Mouse (Mus musculus) liver, embryonic 12.5 days (tissue): ENCODE measurements around the gene Scn11a. TPM values are rescaled to one million over a fixed set of nuclear protein-coding genes. Genes with fewer than 3 reads are reported as not detected.
A peak's percentile ranks its signal among the peaks of the same experiment; 100 is the strongest.

Source experiments
- ATAC-seq: fragments of 200-750 bp; cut with Nextera tagmentation; 2 replicates; pipeline ENCODE4 v1.8.0; 2017; ENCODE audit warnings: moderate number of reproducible peaks, mild to moderate bottlenecking, moderate library complexity
- H3K27ac ChIP-seq: fragments of 300-500 bp; sonication (generic); 2 replicates; pipeline ENCODE4 v1.5.1; 2016; ENCODE audit warnings: mild to moderate bottlenecking
- H3K27me3 ChIP-seq: fragments of 300-500 bp; sonication (generic); replicated peaks from 2 replicates; pipeline ENCODE4 v1.6.1; 2016; ENCODE audit warnings: mild to moderate bottlenecking, moderate library complexity
- H3K36me3 ChIP-seq: fragments of 300-500 bp; sonication (generic); 2 replicates; pipeline ENCODE4 v1.6.1; 2016; ENCODE audit warnings: mild to moderate bottlenecking, moderate library complexity
- H3K4me1 ChIP-seq: fragments of 300-500 bp; sonication (generic); 2 replicates; pipeline ENCODE4 v1.6.1; 2016
- H3K4me2 ChIP-seq: fragments of 300-500 bp; sonication (generic); 2 replicates; pipeline ENCODE4 v1.6.1; 2016; ENCODE audit warnings: mild to moderate bottlenecking, moderate library complexity
- H3K4me3 ChIP-seq: fragments of 300-500 bp; sonication (generic); 2 replicates; pipeline ENCODE4 v1.5.1; 2016; ENCODE audit warnings: mild to moderate bottlenecking, moderate library complexity
- H3K9ac ChIP-seq: fragments of 300-500 bp; sonication (generic); 2 replicates; pipeline ENCODE4 v1.6.1; 2016; ENCODE audit warnings: mild to moderate bottlenecking, moderate library complexity
- H3K9me3 ChIP-seq: fragments of 300-500 bp; sonication (generic); replicated peaks from 2 replicates; pipeline ENCODE4 v1.6.1; 2016; ENCODE audit warnings: mild to moderate bottlenecking, moderate library complexity
- WGBS: fragments of 180-500 bp; shearing (Covaris S2); methylation state at CpG from one replicate; pipeline ENCODE4 v1.1.7; 2016; ENCODE audit not compliant: insufficient replicate concordance; 5-methylcytosine and 5-hydroxymethylcytosine counted together
- polyA plus RNA-seq: library from polyadenylated mRNA; unstranded; fragments of >200 nt; fragmentation: Nextera tagmentation; extraction: Ambion mirVana; gene quantifications from 2 replicates; pipeline ENCODE4 v1.2.1, GENCODE M21; 2016

The Scn11a gene
- polyA plus RNA-seq, 1 experiment from 2014 or later = 0.04 TPM

DNA sequence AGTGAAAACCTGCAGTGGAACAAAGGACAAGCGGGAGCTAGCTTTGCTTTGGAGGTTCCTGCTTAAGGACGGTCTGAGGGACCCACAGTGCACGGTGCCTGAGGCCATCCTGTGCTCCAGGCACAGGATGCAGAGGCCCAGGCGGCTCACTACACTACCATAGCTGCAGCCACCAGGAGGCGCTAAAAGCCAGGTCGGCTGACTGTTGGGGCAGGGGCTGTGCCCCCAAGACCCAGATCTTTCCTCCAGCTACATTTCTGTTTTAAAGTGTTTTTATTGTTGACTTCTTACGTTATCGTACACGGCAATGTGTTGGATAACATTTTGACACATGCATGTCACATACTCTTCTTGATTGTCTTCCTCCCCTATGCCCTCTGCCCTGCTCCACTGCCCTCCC is 32.8 kb downstream of the Scn11a start:
- H3K4me2 ChIP-seq = no peak overlapping the region
- no peak overlapping the region for H3K27ac ChIP-seq
- H3K9ac ChIP-seq = no peak overlapping the region
- no peaks in the 10 kb centered on the region for H3K36me3 ChIP-seq
- no peak overlapping the region for H3K4me3 ChIP-seq
- no peaks in the 10 kb centered on the region for H3K27me3 ChIP-seq
- H3K4me1 ChIP-seq = peaks cover 6% of the 10 kb centered on the region; the same call in 1 of the 2 replicates
- no peaks in the 10 kb centered on the region for H3K9me3 ChIP-seq
- no peak for ATAC-seq
- WGBS = 58% methylated on average over 9 of the region's 9 CpGs

DNA sequence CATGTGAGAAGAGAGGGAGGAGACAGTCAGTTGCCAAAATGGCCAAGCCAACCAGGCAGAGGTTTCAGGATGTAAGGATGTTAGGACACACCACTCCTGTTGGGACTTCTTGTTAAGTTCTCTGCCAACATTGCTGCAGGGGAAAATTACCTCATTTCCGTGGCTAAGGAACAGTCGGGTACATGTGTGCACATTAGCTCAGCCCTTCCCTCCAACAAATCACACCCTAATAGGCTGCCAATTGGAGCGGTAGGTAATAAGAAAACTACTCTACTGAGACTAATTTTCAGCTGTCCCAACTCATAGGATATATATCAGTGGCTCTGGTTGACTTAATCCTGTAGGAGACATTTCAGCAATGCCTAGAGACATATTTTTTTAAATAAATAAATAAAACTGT is 44.4 kb downstream of the Scn11a start:
- Histone ChIP-seq H3K27me3 (no peaks in the 10 kb centered on the region), H3K4me3 (no peak overlapping the region), H3K9ac (no peak overlapping the region), H3K4me1 (no peaks in the 10 kb centered on the region), H3K27ac (no peak overlapping the region), H3K36me3 (no peaks in the 10 kb centered on the region), H3K9me3 (no peaks in the 10 kb centered on the region), H3K4me2 (no peak overlapping the region)
- WGBS = 69% methylated on average over 3 of the region's 3 CpGs
- ATAC-seq = no peak

DNA sequence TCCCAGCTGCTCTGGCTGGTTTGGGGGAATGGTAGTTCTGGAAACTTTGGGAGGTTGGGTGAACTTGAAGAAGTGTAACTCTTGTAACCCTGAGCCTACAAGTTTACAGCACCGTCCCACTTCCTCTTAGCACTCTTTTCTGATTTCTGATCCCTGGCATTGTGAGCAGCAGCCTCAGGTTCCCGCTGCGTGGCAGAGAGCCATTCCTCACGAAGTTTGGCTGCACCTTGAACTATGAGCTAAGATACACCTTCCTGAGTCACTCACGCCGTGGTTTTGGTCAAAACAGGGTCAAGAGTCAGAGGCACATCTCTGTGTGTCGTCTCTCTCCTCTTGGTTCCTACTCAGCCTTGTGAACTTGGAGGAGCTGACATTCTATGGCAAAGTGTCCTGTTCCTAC is 48.6 kb downstream of the Scn11a start:
- Histone ChIP-seq H3K27me3 (no peaks in the 10 kb centered on the region), H3K4me1 (no peaks in the 10 kb centered on the region), H3K9ac (no peak overlapping the region), H3K4me3 (no peak overlapping the region), H3K4me2 (no peak overlapping the region), H3K9me3 (no peaks in the 10 kb centered on the region), H3K27ac (no peak overlapping the region), H3K36me3 (no peaks in the 10 kb centered on the region)
- ATAC-seq = no peak
- WGBS = 66% methylated on average over 7 of the region's 7 CpGs

DNA sequence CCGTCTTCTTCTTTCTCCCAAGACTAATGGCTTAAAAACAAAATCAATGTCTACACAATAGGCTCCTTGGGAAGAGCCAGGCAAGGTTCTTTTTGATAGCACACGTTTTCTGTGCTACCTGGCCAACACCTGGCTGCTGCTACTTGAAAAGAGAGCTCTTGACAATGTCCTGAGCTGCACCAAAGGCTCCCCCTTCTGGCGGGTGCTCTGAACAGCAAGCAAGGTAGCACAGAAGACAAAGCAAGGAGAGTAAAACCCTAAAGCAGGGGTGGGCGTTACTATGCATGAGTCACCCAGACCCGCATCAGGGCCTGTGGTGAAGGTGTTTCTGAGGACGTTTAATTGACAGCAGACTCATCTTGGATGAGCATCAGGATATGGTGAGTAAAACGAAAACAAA is 56.7 kb downstream of the Scn11a start:
- no peak overlapping the region for H3K4me2 ChIP-seq
- no peaks in the 10 kb centered on the region for H3K9me3 ChIP-seq
- no peaks in the 10 kb centered on the region for H3K27me3 ChIP-seq
- no peak overlapping the region for H3K27ac ChIP-seq
- no peaks in the 10 kb centered on the region for H3K36me3 ChIP-seq
- no peak overlapping the region for H3K4me3 ChIP-seq
- no peak for ATAC-seq
- no peaks in the 10 kb centered on the region for H3K4me1 ChIP-seq
- no peak overlapping the region for H3K9ac ChIP-seq
- 23% methylated on average over 7 of the region's 7 CpGs for WGBS

DNA sequence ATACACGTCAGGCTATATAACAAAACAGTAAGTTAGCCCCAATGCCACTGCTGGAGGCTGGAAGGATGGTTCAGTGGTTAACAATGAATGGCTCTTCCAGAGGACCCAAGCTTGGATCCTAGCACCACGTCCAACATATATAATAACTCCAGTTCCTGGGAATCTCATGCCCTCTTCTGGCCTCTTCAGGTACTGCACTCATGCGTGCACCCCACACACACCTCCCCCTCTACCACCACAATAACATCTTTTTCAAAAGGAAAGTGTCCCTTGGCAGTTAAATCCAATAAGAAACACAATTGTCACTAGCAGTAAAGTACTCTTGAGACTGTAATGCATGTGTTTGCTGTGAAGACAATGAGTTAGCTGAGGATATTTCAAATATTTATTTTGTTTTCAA is 65.0 kb downstream of the Scn11a start:
- Histone ChIP-seq H3K4me1 (no peaks in the 10 kb centered on the region), H3K4me3 (no peak overlapping the region), H3K27me3 (no peaks in the 10 kb centered on the region), H3K9me3 (peaks cover 10% of the 10 kb centered on the region; the same call in 1 of the 2 replicates), H3K9ac (no peak overlapping the region), H3K4me2 (no peak overlapping the region), H3K27ac (no peak overlapping the region), H3K36me3 (no peaks in the 10 kb centered on the region)
- 76% methylated on average over 3 of the region's 3 CpGs for WGBS
- no peak for ATAC-seq

DNA sequence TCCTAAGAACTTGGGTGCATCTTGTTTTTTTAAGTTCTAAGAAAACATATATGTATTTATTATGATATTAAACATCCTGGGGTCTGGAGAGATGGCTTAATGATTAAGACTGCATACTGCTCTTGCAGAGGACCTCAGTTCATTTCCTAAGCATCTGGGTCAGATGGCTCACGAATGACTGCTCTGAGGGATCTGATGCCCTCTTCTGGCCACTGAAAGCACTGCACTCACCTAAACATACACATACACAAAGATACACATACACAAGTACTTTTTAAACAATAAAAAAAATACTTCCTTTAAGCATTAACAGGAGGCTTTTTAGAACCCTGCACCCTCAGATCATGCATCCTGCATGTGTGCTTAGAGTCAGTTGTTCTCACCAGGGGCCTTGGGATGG is 65.8 kb downstream of the Scn11a start:
- Histone ChIP-seq H3K27ac (no peak overlapping the region), H3K4me1 (no peaks in the 10 kb centered on the region), H3K9ac (no peak overlapping the region), H3K4me3 (no peak overlapping the region), H3K9me3 (peaks cover 10% of the 10 kb centered on the region; the same call in 1 of the 2 replicates), H3K36me3 (no peaks in the 10 kb centered on the region), H3K27me3 (no peaks in the 10 kb centered on the region), H3K4me2 (no peak overlapping the region)
- no peak for ATAC-seq
- 53% methylated on average over 1 of the region's 1 CpGs for WGBS

DNA sequence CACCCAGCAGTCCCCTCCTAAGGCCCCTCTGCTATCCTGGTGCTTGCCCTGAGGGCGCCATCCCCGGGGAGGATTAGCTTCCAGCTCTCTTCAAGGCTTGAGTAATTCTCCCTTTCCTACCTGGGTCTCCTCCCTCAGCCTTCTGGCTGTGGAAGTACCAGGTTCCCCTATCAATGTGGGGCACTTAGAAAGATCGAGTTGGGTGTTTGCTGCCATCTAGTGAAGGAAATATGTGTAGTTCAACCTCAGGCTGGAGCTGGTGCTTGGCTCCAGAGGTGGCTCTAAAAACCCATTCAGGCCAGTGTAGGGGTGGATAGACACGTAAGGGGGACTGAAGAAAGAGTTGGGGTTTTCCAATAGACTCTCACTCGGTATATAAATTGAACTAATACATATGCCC is 73.7 kb downstream of the Scn11a start:
- H3K9ac ChIP-seq = no peak overlapping the region
- H3K27me3 ChIP-seq = no peaks in the 10 kb centered on the region
- WGBS = 13% methylated on average over 5 of the region's 5 CpGs
- no peak overlapping the region for H3K27ac ChIP-seq
- no peak overlapping the region for H3K4me2 ChIP-seq
- H3K36me3 ChIP-seq = no peaks in the 10 kb centered on the region
- ATAC-seq = no peak
- no peaks in the 10 kb centered on the region for H3K4me1 ChIP-seq
- H3K4me3 ChIP-seq = no peak overlapping the region
- no peaks in the 10 kb centered on the region for H3K9me3 ChIP-seq

DNA sequence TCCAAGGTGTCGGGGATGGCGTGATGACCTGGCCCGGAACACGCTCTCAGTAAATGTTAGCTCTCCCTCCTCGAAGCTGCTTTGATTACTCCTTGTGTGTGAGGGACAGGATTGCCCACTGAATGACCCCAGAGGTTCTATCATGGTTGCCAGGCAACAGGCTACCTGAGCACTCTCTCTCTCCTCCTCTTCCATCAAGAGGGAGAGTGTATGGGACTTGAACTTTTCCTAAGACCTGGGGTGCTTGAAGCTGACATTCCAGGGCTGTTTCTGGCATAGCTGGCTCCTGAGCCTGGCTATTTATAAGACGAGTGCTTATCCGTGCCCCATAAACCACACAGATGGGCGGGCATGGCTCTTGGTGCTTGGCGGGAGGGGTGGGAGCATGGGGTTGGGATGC is 76.1 kb downstream of the Scn11a start:
- H3K4me2 ChIP-seq = no peak overlapping the region
- H3K27me3 ChIP-seq = no peaks in the 10 kb centered on the region
- WGBS = 59% methylated on average over 9 of the region's 9 CpGs
- peaks cover 4% of the 10 kb centered on the region; the same call in 1 of the 2 replicates for H3K4me1 ChIP-seq
- no peak overlapping the region for H3K4me3 ChIP-seq
- no peak overlapping the region for H3K27ac ChIP-seq
- no peaks in the 10 kb centered on the region for H3K9me3 ChIP-seq
- no peak overlapping the region for H3K9ac ChIP-seq
- ATAC-seq = no peak
- no peaks in the 10 kb centered on the region for H3K36me3 ChIP-seq

DNA sequence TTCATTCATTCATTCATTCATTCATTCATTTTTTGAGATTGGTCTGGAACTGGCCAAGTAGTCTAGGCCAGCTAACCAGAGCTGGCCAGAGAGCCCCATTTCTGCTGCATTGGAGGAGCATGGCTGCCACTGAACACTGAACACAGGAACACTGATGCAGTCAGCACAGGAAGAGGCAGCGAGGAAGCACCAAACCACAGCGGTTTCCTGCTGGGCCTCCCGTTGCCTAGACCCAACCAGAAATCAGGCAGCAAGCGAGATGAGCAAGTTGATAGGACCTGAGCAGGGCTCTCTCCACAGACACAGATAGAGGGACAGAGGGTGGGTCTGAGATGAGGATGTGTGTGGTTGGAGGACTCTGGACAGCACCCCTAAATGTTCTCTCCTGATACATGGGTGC is 81.4 kb downstream of the Scn11a start:
- 12% methylated on average over 4 of the region's 4 CpGs for WGBS
- H3K4me3 ChIP-seq = no peak overlapping the region
- peaks cover 13% of the 10 kb centered on the region; the same call in 1 of the 2 replicates for H3K4me1 ChIP-seq
- no peak overlapping the region for H3K4me2 ChIP-seq
- H3K9ac ChIP-seq = no peak overlapping the region
- no peak for ATAC-seq
- no peak overlapping the region for H3K27ac ChIP-seq
- no peaks in the 10 kb centered on the region for H3K36me3 ChIP-seq
- no peaks in the 10 kb centered on the region for H3K27me3 ChIP-seq
- H3K9me3 ChIP-seq = no peaks in the 10 kb centered on the region

DNA sequence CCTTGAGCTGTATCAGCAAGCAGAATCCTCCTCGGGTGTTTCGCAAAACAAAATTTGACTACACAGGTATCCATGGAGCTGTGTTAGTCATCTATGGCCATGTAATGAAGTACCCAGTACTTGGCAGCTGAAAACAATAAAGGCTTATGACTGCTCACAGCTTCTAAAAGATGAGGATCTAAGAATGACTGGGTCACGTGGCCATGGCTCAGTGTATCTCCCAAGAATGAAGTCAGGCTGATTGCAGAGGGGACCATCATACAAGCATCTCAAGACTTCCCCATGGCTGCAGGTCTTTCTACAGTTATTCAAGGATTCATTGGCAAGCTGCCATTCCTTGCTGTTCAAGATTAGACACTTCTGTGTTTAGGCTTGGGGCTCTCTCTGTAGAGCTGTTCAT is 81.9 kb downstream of the Scn11a start:
- Histone ChIP-seq H3K27me3 (no peaks in the 10 kb centered on the region), H3K9me3 (no peaks in the 10 kb centered on the region), H3K27ac (no peak overlapping the region), H3K9ac (no peak overlapping the region), H3K36me3 (no peaks in the 10 kb centered on the region), H3K4me3 (no peak overlapping the region), H3K4me1 (peaks cover 13% of the 10 kb centered on the region; the same call in 1 of the 2 replicates), H3K4me2 (no peak overlapping the region)
- WGBS = 56% methylated on average over 3 of the region's 3 CpGs
- no peak for ATAC-seq

DNA sequence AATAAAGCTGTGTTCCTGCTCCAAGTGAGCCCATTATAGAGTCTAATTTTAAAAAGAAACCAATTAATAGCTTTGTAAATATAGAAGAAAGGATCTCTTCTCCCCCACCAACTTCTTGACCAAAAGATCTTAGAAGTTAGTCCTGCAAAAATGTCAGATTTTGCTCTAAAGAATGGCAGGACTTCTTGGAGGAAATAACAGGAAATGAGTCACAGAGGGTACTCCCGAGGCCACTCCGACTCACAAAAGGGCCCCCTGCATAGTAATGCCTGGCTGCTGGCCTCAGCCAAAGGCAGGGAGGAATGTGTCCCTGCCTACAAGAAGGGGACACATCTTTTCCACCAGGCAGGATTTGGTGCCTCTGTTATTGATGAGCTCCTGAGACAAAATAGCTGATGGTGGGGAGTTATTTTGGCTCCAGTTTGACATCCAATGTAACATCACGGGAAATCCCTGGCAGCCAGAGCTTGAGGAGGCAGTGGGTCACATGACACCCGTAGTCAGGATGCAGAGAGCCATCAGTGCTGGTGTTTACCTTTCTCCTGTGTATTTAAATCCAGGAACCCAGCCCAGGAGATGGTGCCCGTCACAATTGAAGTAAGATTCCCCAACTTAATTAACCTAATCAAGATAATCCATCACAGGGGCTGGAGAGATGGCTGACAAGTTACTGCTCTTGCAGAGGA is 84.0 kb downstream of the Scn11a start:
- no peak for ATAC-seq
- Histone ChIP-seq H3K4me3 (no peak overlapping the region), H3K36me3 (no peaks in the 10 kb centered on the region), H3K9ac (no peak overlapping the region), H3K27ac (no peak overlapping the region), H3K4me2 (no peak overlapping the region), H3K4me1 (peaks cover 13% of the 10 kb centered on the region; the same call in 1 of the 2 replicates), H3K27me3 (0 out of 2 replicates have a peak, but pooled peaks cover under 1% of the 10 kb centered on the region), H3K9me3 (no peaks in the 10 kb centered on the region)
- WGBS = 31% methylated on average over 5 of the region's 5 CpGs

DNA sequence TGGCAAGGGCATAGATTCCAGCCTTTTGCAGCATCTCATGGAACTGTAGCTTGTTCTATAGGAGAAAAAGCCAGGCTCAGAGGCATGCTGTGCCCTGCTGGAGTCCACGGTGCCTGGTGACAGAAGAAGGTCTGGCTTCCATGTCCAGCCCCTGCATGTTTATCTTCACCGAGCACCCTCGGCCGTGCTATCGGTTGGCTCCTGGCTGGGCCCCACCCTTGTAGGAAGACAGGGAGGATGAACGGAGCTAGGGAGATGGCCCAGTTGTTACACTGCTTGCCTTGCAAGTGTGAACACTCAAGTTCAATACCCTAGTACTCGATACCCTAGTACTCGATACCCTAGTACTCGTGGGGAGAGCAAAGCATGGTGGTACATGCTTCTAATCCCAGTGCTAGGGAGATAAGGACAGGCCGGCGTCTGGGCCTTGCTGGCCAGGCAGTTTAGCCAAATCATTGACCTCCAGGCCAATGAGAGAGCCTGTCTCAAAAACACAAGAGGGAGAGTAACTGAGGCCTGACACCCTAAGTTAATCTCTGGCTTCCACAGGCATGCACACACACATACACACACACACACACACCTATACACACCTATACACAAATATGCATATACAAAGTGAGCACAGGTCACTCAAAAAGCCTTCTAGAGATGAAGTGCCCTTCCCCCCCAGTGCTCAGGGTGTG is 96.7 kb downstream of the Scn11a start:
- peak; percentile 95 for ATAC-seq
- Histone ChIP-seq H3K4me3 (no peak overlapping the region), H3K27ac (peak overlapping the region; percentile 81), H3K4me2 (peak overlapping the region; percentile 37), H3K9me3 (no peaks in the 10 kb centered on the region), H3K9ac (no peak overlapping the region), H3K36me3 (no peaks in the 10 kb centered on the region), H3K4me1 (peaks cover 47% of the 10 kb centered on the region), H3K27me3 (no peaks in the 10 kb centered on the region)
- WGBS = 58% methylated on average over 11 of the region's 11 CpGs
